Mouse (Mus musculus): ENCODE results near the gene Efhc1. TPM values are rescaled to one million over a fixed set of nuclear protein-coding genes. Genes with fewer than 3 reads are reported as not detected.

Gene Efhc1
- polyA plus RNA-seq, 1 experiment from 2014 or later, result 4.0 TPM

DNA sequence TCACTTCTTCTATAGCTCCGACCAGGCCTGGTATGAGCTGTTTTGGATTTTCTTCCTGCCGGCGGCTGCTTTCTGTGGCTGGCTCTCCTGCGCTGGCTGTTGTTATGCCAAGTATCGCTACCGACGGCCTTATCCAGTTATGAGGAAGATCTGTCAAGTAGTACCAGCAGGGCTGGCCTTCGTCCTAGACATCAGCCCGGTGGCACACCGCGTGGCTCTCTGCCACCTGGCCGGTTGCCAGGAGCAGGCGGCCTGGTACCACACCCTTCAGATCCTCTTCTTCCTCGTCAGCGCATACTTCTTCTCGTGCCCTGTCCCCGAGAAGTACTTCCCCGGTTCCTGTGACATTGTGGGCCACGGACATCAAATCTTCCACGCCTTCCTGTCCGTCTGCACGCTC lies 16.3 kb upstream of the Efhc1 start:
- Histone ChIP-seq H3K27ac (ENCODE audit: low read depth, low read length) (no peak overlapping the region), H3K27me3 (ENCODE audit: control insufficient read depth, insufficient read depth, low read length) (no peaks in the 10 kb centered on the region), H3K4me2 (replicated peaks; ENCODE audit: low read depth, low read length) (no peak overlapping the region), H3K4me1 (replicated peaks; ENCODE audit: control insufficient read depth, insufficient read depth, low read length) (no peaks in the 10 kb centered on the region), H3K4me3 (ENCODE audit: low read depth, low read length) (no peak overlapping the region), H3K9ac (ENCODE audit: low read depth, low read length) (no peak overlapping the region), H3K36me3 (ENCODE audit: control insufficient read depth, insufficient read depth, low read length) (no peaks in the 10 kb centered on the region), H3K9me3 (ENCODE audit: control insufficient read depth, low read length) (no peaks in the 10 kb centered on the region)
- no peak for ATAC-seq (ENCODE audit: low FRiP score)
- WGBS, result 93% methylated on average over 22 of the region's 22 CpGs
- DNase-seq (ENCODE audit: low spot score), result no peak

DNA sequence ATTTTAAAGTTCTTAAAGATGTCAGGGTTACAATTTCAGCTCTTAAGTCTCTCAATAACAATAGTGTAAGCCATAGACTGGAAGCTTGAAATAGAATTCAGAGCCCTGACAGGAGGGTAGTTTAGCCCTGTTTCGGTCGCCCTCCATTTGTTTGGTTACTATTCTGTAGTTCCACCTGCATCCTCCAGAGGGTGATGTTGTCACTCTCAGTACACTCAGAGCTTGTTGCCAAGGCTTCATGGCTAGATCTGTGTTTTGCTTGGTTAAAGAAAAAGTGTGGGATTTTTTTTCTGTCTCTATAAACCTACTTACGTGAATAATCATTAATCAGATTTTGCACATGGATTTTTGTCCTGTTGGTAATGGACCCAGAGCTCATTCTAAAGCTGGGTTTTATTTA lies 12.4 kb upstream of the Efhc1 start:
- ATAC-seq (ENCODE audit: low FRiP score) (peak; percentile 76), DNase-seq (ENCODE audit: low spot score) (peak; percentile 78)
- H3K4me3 ChIP-seq (ENCODE audit: low read depth, low read length), result no peak overlapping the region
- H3K9ac ChIP-seq (ENCODE audit: low read depth, low read length), result no peak overlapping the region
- no peak overlapping the region for H3K4me2 ChIP-seq (replicated peaks; ENCODE audit: low read depth, low read length)
- H3K27ac ChIP-seq (ENCODE audit: low read depth, low read length), result no peak overlapping the region
- no peaks in the 10 kb centered on the region for H3K27me3 ChIP-seq (ENCODE audit: control insufficient read depth, insufficient read depth, low read length)
- no peaks in the 10 kb centered on the region for H3K9me3 ChIP-seq (ENCODE audit: control insufficient read depth, low read length)
- H3K4me1 ChIP-seq (replicated peaks; ENCODE audit: control insufficient read depth, insufficient read depth, low read length), result no peaks in the 10 kb centered on the region
- WGBS, result 33% methylated on average over 3 of the region's 3 CpGs
- H3K36me3 ChIP-seq (ENCODE audit: control insufficient read depth, insufficient read depth, low read length), result no peaks in the 10 kb centered on the region

DNA sequence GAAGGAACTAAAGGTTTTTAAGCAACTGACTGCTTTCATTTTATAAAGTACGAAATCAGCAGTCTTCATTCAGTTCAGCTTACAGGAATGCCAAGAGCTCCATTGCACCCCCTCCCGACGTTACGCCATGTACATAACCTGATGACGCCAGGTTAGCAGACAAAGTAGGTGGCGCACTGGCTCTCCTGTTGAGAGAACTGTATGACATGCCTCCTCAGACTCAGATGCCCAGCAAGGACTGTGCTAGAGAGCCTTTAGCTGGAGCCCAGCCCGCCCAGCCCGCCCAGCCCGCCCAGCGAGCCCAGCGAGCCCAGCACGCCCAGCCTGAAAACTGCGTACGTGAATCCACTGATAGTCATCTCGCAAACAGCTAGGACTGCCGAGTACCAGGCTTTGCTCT lies 11.3 kb upstream of the Efhc1 start:
- no peak for DNase-seq (ENCODE audit: low spot score)
- no peaks in the 10 kb centered on the region for H3K36me3 ChIP-seq (ENCODE audit: control insufficient read depth, insufficient read depth, low read length)
- no peaks in the 10 kb centered on the region for H3K27me3 ChIP-seq (ENCODE audit: control insufficient read depth, insufficient read depth, low read length)
- ATAC-seq (ENCODE audit: low FRiP score), result no peak
- no peak overlapping the region for H3K4me2 ChIP-seq (replicated peaks; ENCODE audit: low read depth, low read length)
- no peak overlapping the region for H3K4me3 ChIP-seq (ENCODE audit: low read depth, low read length)
- H3K9me3 ChIP-seq (ENCODE audit: control insufficient read depth, low read length), result no peaks in the 10 kb centered on the region
- H3K27ac ChIP-seq (ENCODE audit: low read depth, low read length), result no peak overlapping the region
- 58% methylated on average over 16 of the region's 16 CpGs for WGBS
- no peak overlapping the region for H3K9ac ChIP-seq (ENCODE audit: low read depth, low read length)
- H3K4me1 ChIP-seq (replicated peaks; ENCODE audit: control insufficient read depth, insufficient read depth, low read length), result no peaks in the 10 kb centered on the region

DNA sequence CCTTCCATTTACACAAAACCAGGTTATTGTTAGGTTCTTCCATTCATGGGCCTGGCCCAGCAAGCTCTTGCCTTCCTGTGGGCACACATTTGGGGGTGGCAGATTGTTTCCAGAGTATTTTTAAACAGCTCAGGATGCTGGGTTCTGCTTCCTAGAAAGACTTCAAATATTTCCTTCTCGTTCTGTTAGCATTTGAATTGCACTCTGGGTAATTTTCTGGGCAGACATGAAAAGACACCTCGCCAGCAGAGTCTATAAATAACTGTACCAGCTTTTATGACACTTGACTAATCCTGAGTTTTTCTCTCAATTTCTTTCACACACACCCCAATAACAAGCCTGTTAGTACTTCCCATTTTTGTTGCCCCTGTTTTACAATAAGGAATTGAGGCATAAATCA lies 10.1 kb upstream of the Efhc1 start:
- no peaks in the 10 kb centered on the region for H3K9me3 ChIP-seq (ENCODE audit: control insufficient read depth, low read length)
- H3K4me1 ChIP-seq (replicated peaks; ENCODE audit: control insufficient read depth, insufficient read depth, low read length), result no peaks in the 10 kb centered on the region
- 86% methylated on average over 2 of the region's 2 CpGs for WGBS
- no peaks in the 10 kb centered on the region for H3K36me3 ChIP-seq (ENCODE audit: control insufficient read depth, insufficient read depth, low read length)
- H3K4me3 ChIP-seq (ENCODE audit: low read depth, low read length), result no peak overlapping the region
- H3K4me2 ChIP-seq (replicated peaks; ENCODE audit: low read depth, low read length), result no peak overlapping the region
- ATAC-seq (ENCODE audit: low FRiP score), result no peak
- DNase-seq (ENCODE audit: low spot score), result no peak
- no peaks in the 10 kb centered on the region for H3K27me3 ChIP-seq (ENCODE audit: control insufficient read depth, insufficient read depth, low read length)
- no peak overlapping the region for H3K9ac ChIP-seq (ENCODE audit: low read depth, low read length)
- no peak overlapping the region for H3K27ac ChIP-seq (ENCODE audit: low read depth, low read length)

DNA sequence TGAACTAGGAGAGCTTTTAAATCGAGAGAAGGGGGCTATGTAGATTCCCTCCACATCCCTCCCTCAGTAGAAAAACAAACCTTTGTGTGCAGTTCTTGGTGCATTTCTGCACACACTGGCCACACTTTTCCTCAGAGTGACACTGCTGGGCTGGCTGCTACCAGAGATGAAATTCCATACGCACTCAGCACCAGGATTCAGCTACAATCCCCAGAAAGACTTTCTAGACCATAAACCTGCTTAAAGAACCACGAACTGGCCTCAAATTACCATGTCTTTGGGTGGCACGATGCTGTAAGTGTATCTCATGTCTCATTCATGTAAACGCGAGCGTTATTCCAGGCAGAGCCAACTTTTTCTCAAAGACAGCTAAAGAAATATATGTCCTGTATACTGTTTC lies 9.6 kb upstream of the Efhc1 start:
- 86% methylated on average over 7 of the region's 7 CpGs for WGBS
- no peaks in the 10 kb centered on the region for H3K9me3 ChIP-seq (ENCODE audit: control insufficient read depth, low read length)
- no peak overlapping the region for H3K27ac ChIP-seq (ENCODE audit: low read depth, low read length)

DNA sequence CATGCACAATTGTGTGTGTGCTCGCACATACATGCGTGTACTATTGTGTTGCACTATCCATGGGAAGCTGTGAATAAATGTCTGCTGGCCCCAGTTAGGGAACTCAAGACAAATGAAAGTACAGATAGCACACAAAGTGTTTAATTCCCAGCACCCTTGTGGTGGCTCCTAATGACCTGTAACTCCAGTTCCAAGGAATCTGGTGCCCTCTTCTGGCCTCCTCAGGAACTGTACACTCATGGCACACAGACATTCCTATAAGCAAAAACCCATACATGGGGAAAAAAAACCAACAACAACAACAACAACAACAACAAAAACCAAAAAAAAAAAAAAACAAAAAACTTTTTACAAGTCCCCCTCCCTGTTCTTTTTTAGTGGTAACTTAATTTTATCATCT lies 8.4 kb upstream of the Efhc1 start:
- H3K27me3 ChIP-seq (ENCODE audit: control insufficient read depth, insufficient read depth, low read length), result no peaks in the 10 kb centered on the region
- ATAC-seq (ENCODE audit: low FRiP score) (no peak), DNase-seq (ENCODE audit: low spot score) (peak; percentile 12)
- H3K36me3 ChIP-seq (ENCODE audit: control insufficient read depth, insufficient read depth, low read length), result no peaks in the 10 kb centered on the region
- no peak overlapping the region for H3K9ac ChIP-seq (ENCODE audit: low read depth, low read length)
- no peaks in the 10 kb centered on the region for H3K4me1 ChIP-seq (replicated peaks; ENCODE audit: control insufficient read depth, insufficient read depth, low read length)
- H3K4me3 ChIP-seq (ENCODE audit: low read depth, low read length), result no peak overlapping the region
- no peak overlapping the region for H3K4me2 ChIP-seq (replicated peaks; ENCODE audit: low read depth, low read length)
- 98% methylated on average over 2 of the region's 2 CpGs for WGBS
- H3K27ac ChIP-seq (ENCODE audit: low read depth, low read length), result no peak overlapping the region
- H3K9me3 ChIP-seq (ENCODE audit: control insufficient read depth, low read length), result no peaks in the 10 kb centered on the region

More for the DNA sequence above, 9.6 kb upstream of the Efhc1 start:
- DNase-seq (ENCODE audit: low spot score) (no peak), ATAC-seq (ENCODE audit: low FRiP score) (no peak)
- no peak overlapping the region for H3K4me3 ChIP-seq (ENCODE audit: low read depth, low read length)
- no peaks in the 10 kb centered on the region for H3K36me3 ChIP-seq (ENCODE audit: control insufficient read depth, insufficient read depth, low read length)
- H3K4me2 ChIP-seq (replicated peaks; ENCODE audit: low read depth, low read length), result no peak overlapping the region
- no peak overlapping the region for H3K9ac ChIP-seq (ENCODE audit: low read depth, low read length)
- H3K4me1 ChIP-seq (replicated peaks; ENCODE audit: control insufficient read depth, insufficient read depth, low read length), result no peaks in the 10 kb centered on the region
- no peaks in the 10 kb centered on the region for H3K27me3 ChIP-seq (ENCODE audit: control insufficient read depth, insufficient read depth, low read length)

DNA sequence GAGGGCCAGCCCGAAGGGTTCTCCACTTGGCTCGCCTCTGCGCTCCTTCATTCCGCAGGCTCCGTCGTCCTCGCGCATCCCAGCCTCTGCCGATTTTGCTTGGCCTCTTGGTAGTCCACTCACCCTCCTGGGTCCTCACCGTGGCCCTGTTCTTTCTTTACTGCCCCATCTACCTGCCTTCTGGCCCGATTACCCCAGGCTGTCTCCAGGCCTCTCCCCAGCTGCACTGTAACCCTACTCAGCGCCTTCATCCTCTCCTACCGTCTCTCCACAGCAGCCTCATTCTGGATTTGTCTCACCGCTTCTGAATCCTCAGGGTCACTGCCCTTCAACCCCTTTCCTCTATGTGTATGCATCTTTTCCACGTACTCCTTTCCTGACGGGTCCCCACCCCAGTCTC lies 373 bp downstream of the Efhc1 start:
- no peak for ATAC-seq (ENCODE audit: low FRiP score)
- 2% methylated on average over 14 of the region's 16 CpGs for WGBS
- H3K9ac ChIP-seq (ENCODE audit: low read depth, low read length), result peak overlapping the region; percentile 74

DNA sequence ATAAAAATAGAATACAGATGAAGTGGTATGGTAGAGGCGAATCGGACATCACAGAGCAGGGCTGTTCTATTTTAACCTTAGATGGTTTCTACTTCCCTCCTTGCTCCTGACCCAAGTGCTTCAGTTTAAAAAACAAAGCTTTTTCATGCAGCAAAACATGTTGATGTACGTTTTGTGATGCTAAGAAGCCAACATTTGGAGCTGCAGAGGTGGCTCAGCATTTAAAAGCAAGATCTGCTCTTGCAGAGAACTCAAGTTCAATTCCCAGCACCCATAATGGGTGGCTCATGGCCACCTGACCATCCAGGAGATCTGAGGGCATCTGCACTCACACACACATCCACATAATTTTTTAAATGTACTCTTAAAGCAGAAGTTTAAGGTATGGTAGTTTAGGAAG lies 3.5 kb downstream of the Efhc1 start:
- ATAC-seq (ENCODE audit: low FRiP score) (no peak), DNase-seq (ENCODE audit: low spot score) (no peak)
- Histone ChIP-seq H3K9me3 (ENCODE audit: control insufficient read depth, low read length) (no peaks in the 10 kb centered on the region), H3K27ac (ENCODE audit: low read depth, low read length) (no peak overlapping the region), H3K36me3 (ENCODE audit: control insufficient read depth, insufficient read depth, low read length) (no peaks in the 10 kb centered on the region), H3K4me3 (ENCODE audit: low read depth, low read length) (no peak overlapping the region), H3K27me3 (ENCODE audit: control insufficient read depth, insufficient read depth, low read length) (no peaks in the 10 kb centered on the region), H3K4me2 (replicated peaks; ENCODE audit: low read depth, low read length) (no peak overlapping the region), H3K4me1 (replicated peaks; ENCODE audit: control insufficient read depth, insufficient read depth, low read length) (no peaks in the 10 kb centered on the region; the same call in 1 of the 2 replicates), H3K9ac (ENCODE audit: low read depth, low read length) (no peak overlapping the region)
- WGBS, result 81% methylated on average over 3 of the region's 3 CpGs

More for the DNA sequence above, 373 bp downstream of the Efhc1 start:
- Histone ChIP-seq H3K4me1 (replicated peaks; ENCODE audit: control insufficient read depth, insufficient read depth, low read length) (no peaks in the 10 kb centered on the region; the same call in 1 of the 2 replicates), H3K27ac (ENCODE audit: low read depth, low read length) (peak overlapping the region; percentile 90), H3K4me2 (replicated peaks; ENCODE audit: low read depth, low read length) (peak overlapping the region; percentile 69), H3K9me3 (ENCODE audit: control insufficient read depth, low read length) (no peaks in the 10 kb centered on the region), H3K27me3 (ENCODE audit: control insufficient read depth, insufficient read depth, low read length) (no peaks in the 10 kb centered on the region), H3K36me3 (ENCODE audit: control insufficient read depth, insufficient read depth, low read length) (no peaks in the 10 kb centered on the region), H3K4me3 (ENCODE audit: low read depth, low read length) (peak overlapping the region; percentile 40)
- DNase-seq (ENCODE audit: low spot score), result no peak

DNA sequence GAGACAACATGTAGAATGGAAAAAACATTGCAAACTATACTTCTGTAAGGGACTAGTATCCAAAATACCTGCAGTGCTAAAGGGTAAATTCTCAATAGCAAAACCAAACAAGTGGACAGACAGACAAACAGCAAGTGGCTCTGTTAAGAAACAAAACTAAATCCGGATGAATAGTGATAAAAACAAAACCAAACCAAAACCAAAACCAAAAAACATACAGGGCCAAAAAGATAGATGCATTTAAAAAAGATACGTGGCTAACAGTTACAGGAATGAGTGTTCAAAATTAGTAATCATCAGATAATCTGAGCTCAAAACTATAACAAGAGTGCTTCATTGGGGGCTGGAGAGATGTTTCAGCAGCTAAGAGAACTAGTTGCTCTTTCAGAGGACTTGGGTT lies 18.2 kb downstream of the Efhc1 start:
- no peaks in the 10 kb centered on the region for H3K36me3 ChIP-seq (ENCODE audit: control insufficient read depth, insufficient read depth, low read length)
- no peaks in the 10 kb centered on the region for H3K27me3 ChIP-seq (ENCODE audit: control insufficient read depth, insufficient read depth, low read length)
- H3K4me3 ChIP-seq (ENCODE audit: low read depth, low read length), result no peak overlapping the region
- ATAC-seq (ENCODE audit: low FRiP score), result no peak
- no peak overlapping the region for H3K27ac ChIP-seq (ENCODE audit: low read depth, low read length)
- 83% methylated on average over 2 of the region's 2 CpGs for WGBS
- no peak for DNase-seq (ENCODE audit: low spot score)
- no peak overlapping the region for H3K9ac ChIP-seq (ENCODE audit: low read depth, low read length)
- H3K4me2 ChIP-seq (replicated peaks; ENCODE audit: low read depth, low read length), result no peak overlapping the region
- no peaks in the 10 kb centered on the region for H3K4me1 ChIP-seq (replicated peaks; ENCODE audit: control insufficient read depth, insufficient read depth, low read length)
- H3K9me3 ChIP-seq (ENCODE audit: control insufficient read depth, low read length), result no peaks in the 10 kb centered on the region

Data from hindbrain, embryonic 11.5 days (tissue).